Mouse (Mus musculus): ENCODE results near the gene Cd101. TPM values are rescaled to one million over a fixed set of nuclear protein-coding genes. Genes with fewer than 3 reads are reported as not detected.

The Cd101 gene
- polyA plus RNA-seq, 1 experiment from 2014 or later: not detected

DNA sequence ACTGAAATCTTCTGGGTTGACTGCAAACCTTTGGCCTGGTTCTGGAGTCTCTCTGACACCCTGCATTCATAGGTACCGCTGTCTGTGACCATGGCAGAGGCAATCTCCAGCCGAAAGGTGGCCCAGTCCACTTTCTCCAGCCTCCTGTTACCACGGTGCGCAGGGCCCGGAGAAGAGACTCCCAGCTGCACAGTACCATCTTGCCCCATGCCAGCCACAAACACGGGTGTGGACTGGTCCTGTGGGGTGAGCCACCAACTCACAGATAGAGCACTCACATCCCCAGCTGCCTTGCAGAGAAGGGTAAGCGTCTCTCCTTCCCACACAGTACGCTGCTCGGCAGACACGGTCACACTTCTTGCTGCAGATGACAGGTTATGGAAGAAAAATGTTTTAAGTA, 16.4 kb downstream of the Cd101 start:
- Histone ChIP-seq H3K4me1 (peaks cover 22% of the 10 kb centered on the region), H3K27me3 (no peaks in the 10 kb centered on the region), H3K27ac (replicated peaks) (no peak overlapping the region), H3K9me3 (no peaks in the 10 kb centered on the region), H3K36me3 (no peaks in the 10 kb centered on the region), H3K4me2 (replicated peaks) (no peak overlapping the region), H3K9ac (replicated peaks) (no peak overlapping the region), H3K4me3 (no peak overlapping the region)
- ATAC-seq (ENCODE audit: low FRiP score, low read depth): no peak
- 93% methylated on average over 10 of the region's 10 CpGs for WGBS

- Histone ChIP-seq H3K4me1 (peaks cover 22% of the 10 kb centered on the region), H3K27me3 (no peaks in the 10 kb centered on the region), H3K4me2 (replicated peaks) (no peak overlapping the region), H3K4me3 (no peak overlapping the region), H3K36me3 (no peaks in the 10 kb centered on the region), H3K9ac (replicated peaks) (no peak overlapping the region), H3K27ac (replicated peaks) (no peak overlapping the region), H3K9me3 (no peaks in the 10 kb centered on the region)
- no peak for ATAC-seq (ENCODE audit: low FRiP score, low read depth)
- WGBS: 84% methylated on average over 8 of the region's 8 CpGs
Measured at GRCm38 (mm10) chr3:101012597-101012996, 16.8 kb downstream of the Cd101 start.

GRCm38 (mm10) chr3:101012131-101012571, 17.2 kb downstream of the Cd101 start:
- H3K27me3 ChIP-seq: no peaks in the 10 kb centered on the region
- no peak overlapping the region for H3K27ac ChIP-seq (replicated peaks)
- H3K4me1 ChIP-seq: peaks cover 22% of the 10 kb centered on the region
- H3K4me3 ChIP-seq: no peak overlapping the region
- no peak overlapping the region for H3K4me2 ChIP-seq (replicated peaks)
- no peaks in the 10 kb centered on the region for H3K9me3 ChIP-seq
- H3K36me3 ChIP-seq: no peaks in the 10 kb centered on the region
- no peak overlapping the region for H3K9ac ChIP-seq (replicated peaks)
- 74% methylated on average over 10 of the region's 10 CpGs for WGBS
- no peak for ATAC-seq (ENCODE audit: low FRiP score, low read depth)

GRCm38 (mm10) chr3:101011203-101011600, 18.2 kb downstream of the Cd101 start:
- Histone ChIP-seq H3K4me3 (no peak overlapping the region), H3K27ac (replicated peaks) (no peak overlapping the region), H3K36me3 (no peaks in the 10 kb centered on the region), H3K9me3 (no peaks in the 10 kb centered on the region), H3K9ac (replicated peaks) (no peak overlapping the region), H3K4me1 (peaks cover 22% of the 10 kb centered on the region), H3K4me2 (replicated peaks) (no peak overlapping the region), H3K27me3 (no peaks in the 10 kb centered on the region)
- no peak for ATAC-seq (ENCODE audit: low FRiP score, low read depth)
- 74% methylated on average over 5 of the region's 5 CpGs for WGBS

GRCm38 (mm10) chr3:101010589-101011202, 18.7 kb downstream of the Cd101 start:
- no peak overlapping the region for H3K9ac ChIP-seq (replicated peaks)
- H3K4me1 ChIP-seq: peaks cover 18% of the 10 kb centered on the region
- H3K9me3 ChIP-seq: no peaks in the 10 kb centered on the region
- no peaks in the 10 kb centered on the region for H3K27me3 ChIP-seq
- H3K4me2 ChIP-seq (replicated peaks): no peak overlapping the region
- H3K4me3 ChIP-seq: no peak overlapping the region
- no peak for ATAC-seq (ENCODE audit: low FRiP score, low read depth)
- no peaks in the 10 kb centered on the region for H3K36me3 ChIP-seq
- no peak overlapping the region for H3K27ac ChIP-seq (replicated peaks)
- 93% methylated on average over 4 of the region's 4 CpGs for WGBS

GRCm38 (mm10) chr3:101007112-101007782, 22.1 kb downstream of the Cd101 start:
- 80% methylated on average over 5 of the region's 5 CpGs for WGBS

GRCm38 (mm10) chr3:101005392-101005791, 24.0 kb downstream of the Cd101 start:
- Histone ChIP-seq H3K4me2 (replicated peaks) (no peak overlapping the region), H3K27ac (replicated peaks) (no peak overlapping the region), H3K27me3 (no peaks in the 10 kb centered on the region; the same call in 1 of the 2 replicates), H3K36me3 (no peaks in the 10 kb centered on the region), H3K9ac (replicated peaks) (no peak overlapping the region), H3K4me3 (no peak overlapping the region), H3K4me1 (no peaks in the 10 kb centered on the region), H3K9me3 (no peaks in the 10 kb centered on the region)
- WGBS: 88% methylated on average over 6 of the region's 6 CpGs
- no peak for ATAC-seq (ENCODE audit: low FRiP score, low read depth)

More at GRCm38 (mm10) chr3:101007112-101007782, 22.1 kb downstream of the Cd101 start:
- no peaks in the 10 kb centered on the region for H3K36me3 ChIP-seq
- ATAC-seq (ENCODE audit: low FRiP score, low read depth): no peak
- H3K27me3 ChIP-seq: no peaks in the 10 kb centered on the region; the same call in 1 of the 2 replicates
- no peak overlapping the region for H3K4me3 ChIP-seq
- H3K4me1 ChIP-seq: peaks cover 2% of the 10 kb centered on the region; the same call in 1 of the 2 replicates
- no peak overlapping the region for H3K9ac ChIP-seq (replicated peaks)
- H3K9me3 ChIP-seq: no peaks in the 10 kb centered on the region
- H3K4me2 ChIP-seq (replicated peaks): no peak overlapping the region
- no peak overlapping the region for H3K27ac ChIP-seq (replicated peaks)

DNA sequence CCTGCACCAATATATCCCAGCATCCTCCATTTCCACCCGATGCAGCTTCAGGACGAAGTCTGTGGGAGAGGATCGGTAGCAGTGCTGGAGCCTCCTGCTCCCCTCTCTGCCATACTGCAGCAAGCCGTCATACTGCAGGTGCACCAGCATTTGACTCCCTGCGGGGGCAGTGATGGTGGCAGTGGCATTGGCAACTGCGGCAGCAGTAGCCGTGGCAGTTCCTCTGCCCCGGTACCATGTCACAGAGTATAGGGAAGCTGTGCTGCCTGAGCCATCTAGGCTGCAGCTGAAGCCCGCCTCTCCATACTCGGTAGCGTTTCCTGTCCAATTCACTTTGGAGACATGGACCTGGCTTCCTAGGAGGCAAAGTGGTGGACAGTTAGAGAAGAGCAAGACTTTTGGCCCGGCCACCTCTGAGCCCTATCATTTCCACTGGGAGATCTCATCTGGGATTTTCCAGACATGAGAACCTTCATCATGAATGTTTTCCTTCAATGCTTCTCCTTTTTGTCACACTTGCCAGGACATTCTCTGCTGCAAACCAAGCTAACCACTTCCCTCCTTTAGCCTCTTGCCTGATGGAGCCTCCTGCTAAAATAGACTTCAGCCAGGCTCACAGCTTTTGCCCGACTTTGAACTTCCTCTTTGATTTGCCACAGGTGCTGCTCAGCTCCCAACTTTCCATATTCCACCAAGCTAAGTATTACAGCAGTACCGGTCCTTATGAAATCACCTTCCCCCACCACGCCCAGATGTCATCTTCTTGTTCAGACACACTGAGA, 25.6 kb downstream of the Cd101 start:
- Histone ChIP-seq H3K36me3 (no peaks in the 10 kb centered on the region), H3K4me2 (replicated peaks) (no peak overlapping the region), H3K4me1 (no peaks in the 10 kb centered on the region), H3K27ac (replicated peaks) (no peak overlapping the region), H3K9ac (replicated peaks) (no peak overlapping the region), H3K4me3 (no peak overlapping the region), H3K9me3 (no peaks in the 10 kb centered on the region), H3K27me3 (no peaks in the 10 kb centered on the region; the same call in 1 of the 2 replicates)
- 91% methylated on average over 15 of the region's 15 CpGs for WGBS
- no peak for ATAC-seq (ENCODE audit: low FRiP score, low read depth)

GRCm38 (mm10) chr3:100999732-101000131, 29.6 kb downstream of the Cd101 start:
- Histone ChIP-seq H3K4me1 (peaks cover 3% of the 10 kb centered on the region; the same call in 1 of the 2 replicates), H3K9ac (replicated peaks) (no peak overlapping the region), H3K27ac (replicated peaks) (no peak overlapping the region), H3K4me3 (no peak overlapping the region), H3K36me3 (no peaks in the 10 kb centered on the region), H3K27me3 (no peaks in the 10 kb centered on the region; the same call in 1 of the 2 replicates), H3K9me3 (no peaks in the 10 kb centered on the region), H3K4me2 (replicated peaks) (no peak overlapping the region)
- ATAC-seq (ENCODE audit: low FRiP score, low read depth): no peak
- 26% methylated on average over 2 of the region's 2 CpGs for WGBS

- H3K27ac ChIP-seq (replicated peaks): no peak overlapping the region
- WGBS: 14% methylated on average over 6 of the region's 6 CpGs
Measured at GRCm38 (mm10) chr3:100998904-100999340, 30.4 kb downstream of the Cd101 start.

GRCm38 (mm10) chr3:100997785-100998570, 31.4 kb downstream of the Cd101 start:
- 85% methylated on average over 10 of the region's 10 CpGs for WGBS
- Histone ChIP-seq H3K4me2 (replicated peaks) (no peak overlapping the region), H3K27ac (replicated peaks) (no peak overlapping the region), H3K27me3 (no peaks in the 10 kb centered on the region; the same call in 1 of the 2 replicates), H3K9me3 (no peaks in the 10 kb centered on the region), H3K4me1 (peaks cover 6% of the 10 kb centered on the region), H3K36me3 (no peaks in the 10 kb centered on the region), H3K9ac (replicated peaks) (no peak overlapping the region), H3K4me3 (no peak overlapping the region)
- ATAC-seq (ENCODE audit: low FRiP score, low read depth): no peak

More at GRCm38 (mm10) chr3:100998904-100999340, 30.4 kb downstream of the Cd101 start:
- Histone ChIP-seq H3K4me3 (no peak overlapping the region), H3K4me2 (replicated peaks) (no peak overlapping the region), H3K36me3 (no peaks in the 10 kb centered on the region), H3K9ac (replicated peaks) (no peak overlapping the region), H3K9me3 (no peaks in the 10 kb centered on the region), H3K4me1 (peaks cover 6% of the 10 kb centered on the region; the same call in 1 of the 2 replicates), H3K27me3 (no peaks in the 10 kb centered on the region; the same call in none of the 2 replicates)
- ATAC-seq (ENCODE audit: low FRiP score, low read depth): peak; percentile 52; the same call in 1 of the 2 replicates
